Mouse (Mus musculus): ENCODE measurements at regions not wholly inside any gene's neighbourhood (a gene's known extent, or its start where the extent isn't known, plus 50 kb on each side); places are given as distances from the start of the nearest gene placed in this dataset.

GRCm38 (mm10) chr8:6179602-6180001 lies 1074.5 kb upstream of the Slc10a2 start:
- TF ChIP-seq CTCF (IDR thresholded peaks at IDR 0.05; ENCODE audit: borderline replicate concordance, insufficient read depth, low read length) (no peak), POLR2A (IDR thresholded peaks at IDR 0.05; ENCODE audit: low read depth, low read length) (no peak)

Data from embryonic fibroblast, embryonic 13.5 days (primary cell).